Mouse (Mus musculus) midbrain, embryonic 15.5 days (tissue): ENCODE results near the gene Mlxipl. TPM values are rescaled to one million over a fixed set of nuclear protein-coding genes. Genes with fewer than 3 reads are reported as not detected.

Experiments used
- ATAC-seq: fragments of 200-750 bp; cut with Nextera tagmentation; replicated peaks from 2 replicates; pipeline ENCODE4 v1.8.0; 2017; ENCODE audit warnings: moderate TSS enrichment
- H3K27ac ChIP-seq: fragments of 300-500 bp; sonication (generic); 2 replicates; pipeline ENCODE4 v1.5.1; 2015; ENCODE audit warnings: mild to moderate bottlenecking, inconsistent platforms
- H3K27me3 ChIP-seq: fragments of 300-500 bp; sonication (generic); replicated peaks from 2 replicates; pipeline ENCODE4 v1.6.1; 2015; ENCODE audit warnings: inconsistent platforms
- H3K36me3 ChIP-seq: fragments of 300-500 bp; sonication (generic); replicated peaks from 2 replicates; pipeline ENCODE4 v1.6.1; 2015; ENCODE audit warnings: inconsistent platforms
- H3K4me1 ChIP-seq: fragments of 300-500 bp; sonication (generic); 2 replicates; pipeline ENCODE4 v1.6.1; 2015; ENCODE audit warnings: inconsistent platforms
- H3K4me2 ChIP-seq: fragments of 300-500 bp; sonication (generic); 2 replicates; pipeline ENCODE4 v1.6.1; 2015; ENCODE audit warnings: inconsistent platforms, mild to moderate bottlenecking, moderate library complexity
- H3K4me3 ChIP-seq: fragments of 300-500 bp; sonication (generic); 2 replicates; pipeline ENCODE4 v1.5.1; 2015; ENCODE audit warnings: mild to moderate bottlenecking, inconsistent platforms
- H3K9ac ChIP-seq: fragments of 300-500 bp; sonication (generic); 2 replicates; pipeline ENCODE4 v1.6.1; 2015; ENCODE audit warnings: mild to moderate bottlenecking, inconsistent platforms
- H3K9me3 ChIP-seq: fragments of 300-500 bp; sonication (generic); 2 replicates; pipeline ENCODE4 v1.6.1; 2016; ENCODE audit warnings: inconsistent platforms
- WGBS: fragments of 180-500 bp; shearing (Covaris S2); methylation state at CpG from one replicate; pipeline ENCODE4 v1.1.7; 2015; ENCODE audit warnings: mixed read lengths; 5-methylcytosine and 5-hydroxymethylcytosine counted together
- polyA plus RNA-seq: library from polyadenylated mRNA; unstranded; fragments of >200 nt; fragmentation: Nextera tagmentation; extraction: Ambion mirVana; gene quantifications from 2 replicates; pipeline ENCODE4 v1.2.1, GENCODE M21; 2015

Gene Mlxipl
- polyA plus RNA-seq, 1 experiment from 2014 or later: 0.81 TPM

DNA sequence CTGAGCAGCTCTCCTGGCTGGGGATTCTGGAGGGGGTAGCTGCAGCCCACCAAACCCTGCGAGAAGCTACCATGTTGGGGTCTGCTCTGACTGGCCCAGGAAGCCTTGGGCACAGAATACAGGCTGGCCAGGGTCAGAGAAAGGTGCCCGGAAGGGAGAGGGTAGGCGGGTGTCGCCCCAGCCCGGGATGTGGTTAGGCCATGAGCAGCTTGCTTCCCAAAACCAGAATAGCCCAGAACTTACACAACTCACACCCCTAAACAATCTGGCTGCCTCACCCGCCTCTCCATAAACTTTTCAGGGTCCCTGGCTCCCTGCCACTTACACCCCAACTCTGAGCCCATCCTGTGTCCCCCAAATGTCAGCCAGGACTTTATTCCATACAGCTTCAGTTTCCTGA, 38.0 kb downstream of the Mlxipl start:
- peaks cover 6% of the 10 kb centered on the region; the same call in 1 of the 2 replicates for H3K27me3 ChIP-seq
- no peak overlapping the region for H3K4me2 ChIP-seq
- H3K4me3 ChIP-seq: no peak overlapping the region
- no peak overlapping the region for H3K9ac ChIP-seq
- no peaks in the 10 kb centered on the region for H3K36me3 ChIP-seq
- H3K27ac ChIP-seq: no peak overlapping the region
- WGBS: 84% methylated on average over 6 of the region's 6 CpGs
- no peaks in the 10 kb centered on the region for H3K9me3 ChIP-seq
- ATAC-seq: no peak
- no peaks in the 10 kb centered on the region for H3K4me1 ChIP-seq

DNA sequence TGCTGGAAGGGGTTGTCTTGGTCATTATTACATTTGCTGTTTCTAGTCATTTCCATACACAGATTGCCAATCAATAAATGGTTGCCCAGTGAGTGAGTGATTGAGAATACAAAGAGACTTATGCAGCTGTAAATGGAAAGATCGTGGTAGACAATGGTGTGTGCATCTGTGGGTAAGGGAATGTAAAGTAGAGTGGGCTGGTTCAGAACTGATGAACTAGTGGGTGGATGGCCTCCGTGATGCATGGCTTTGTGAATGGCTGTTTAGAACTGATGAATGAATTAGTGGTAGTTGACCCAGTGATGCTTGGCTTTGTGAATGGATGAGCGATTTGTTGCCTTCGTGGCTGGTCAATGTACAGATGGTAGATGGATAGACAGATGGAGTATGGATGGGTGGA, 40.1 kb downstream of the Mlxipl start:
- ATAC-seq: no peak
- Histone ChIP-seq H3K9ac (no peak overlapping the region), H3K36me3 (no peaks in the 10 kb centered on the region), H3K9me3 (no peaks in the 10 kb centered on the region), H3K4me3 (no peak overlapping the region), H3K4me1 (peaks cover 10% of the 10 kb centered on the region; the same call in 1 of the 2 replicates), H3K4me2 (no peak overlapping the region), H3K27ac (no peak overlapping the region), H3K27me3 (peaks cover 27% of the 10 kb centered on the region)
- WGBS: 87% methylated on average over 4 of the region's 4 CpGs

DNA sequence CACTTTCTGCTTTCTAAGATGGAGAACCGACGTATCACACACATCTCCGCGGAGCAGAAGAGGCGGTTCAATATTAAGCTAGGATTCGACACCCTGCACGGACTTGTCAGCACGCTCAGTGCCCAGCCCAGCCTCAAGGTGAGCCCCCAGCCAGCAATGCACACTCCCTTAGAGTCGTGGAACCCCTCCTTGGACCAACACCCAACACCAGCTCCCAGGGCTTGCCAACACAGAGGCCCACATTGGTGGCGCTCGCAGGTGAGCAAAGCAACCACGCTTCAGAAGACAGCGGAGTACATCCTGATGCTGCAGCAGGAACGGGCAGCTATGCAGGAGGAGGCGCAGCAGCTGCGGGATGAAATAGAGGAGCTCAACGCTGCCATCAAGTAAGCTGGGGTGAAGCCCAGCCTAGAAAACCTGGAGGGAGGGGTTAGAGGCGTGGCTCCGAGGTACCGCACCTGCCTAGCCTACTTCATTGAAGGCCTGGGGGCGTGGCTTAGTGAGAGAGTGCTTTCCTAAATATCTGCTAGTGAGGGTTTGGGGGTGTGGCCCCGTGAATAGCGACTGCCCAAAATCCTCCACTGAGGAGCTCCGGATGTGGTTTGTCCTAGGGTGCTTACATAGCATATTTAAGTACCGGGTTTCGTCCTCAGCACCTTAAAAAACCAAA, 44.2 kb downstream of the Mlxipl start:
- peaks cover 10% of the 10 kb centered on the region; the same call in 1 of the 2 replicates for H3K4me1 ChIP-seq
- peak overlapping the region; percentile 52 for H3K4me2 ChIP-seq
- 6% methylated on average over 26 of the region's 26 CpGs for WGBS
- ATAC-seq: no peak
- H3K36me3 ChIP-seq: no peaks in the 10 kb centered on the region
- H3K4me3 ChIP-seq: peak overlapping the region; percentile 32
- no peaks in the 10 kb centered on the region for H3K9me3 ChIP-seq
- no peak overlapping the region for H3K27ac ChIP-seq
- H3K9ac ChIP-seq: peak overlapping the region; percentile 22; the same call in 1 of the 2 replicates
- H3K27me3 ChIP-seq: peaks cover 34% of the 10 kb centered on the region

DNA sequence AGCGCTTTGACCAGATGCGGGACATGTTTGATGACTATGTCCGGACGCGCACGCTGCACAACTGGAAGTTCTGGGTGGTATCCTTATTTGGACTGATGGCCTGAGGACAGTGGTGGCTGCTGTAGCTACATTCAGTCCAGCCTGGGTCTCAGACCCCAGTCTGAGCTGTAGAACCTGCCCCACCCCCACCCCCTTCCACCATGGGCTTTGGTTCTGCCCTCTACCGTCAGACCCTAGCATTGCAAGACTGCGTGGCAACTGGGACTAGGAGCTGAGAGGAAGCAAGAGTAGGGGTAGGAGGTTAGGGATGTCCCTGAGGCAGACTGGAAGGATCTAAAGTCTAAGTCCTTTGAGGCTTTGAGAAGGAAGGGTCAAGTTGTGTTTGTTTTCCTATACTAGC, 44.8 kb downstream of the Mlxipl start:
- 4% methylated on average over 8 of the region's 8 CpGs for WGBS

DNA sequence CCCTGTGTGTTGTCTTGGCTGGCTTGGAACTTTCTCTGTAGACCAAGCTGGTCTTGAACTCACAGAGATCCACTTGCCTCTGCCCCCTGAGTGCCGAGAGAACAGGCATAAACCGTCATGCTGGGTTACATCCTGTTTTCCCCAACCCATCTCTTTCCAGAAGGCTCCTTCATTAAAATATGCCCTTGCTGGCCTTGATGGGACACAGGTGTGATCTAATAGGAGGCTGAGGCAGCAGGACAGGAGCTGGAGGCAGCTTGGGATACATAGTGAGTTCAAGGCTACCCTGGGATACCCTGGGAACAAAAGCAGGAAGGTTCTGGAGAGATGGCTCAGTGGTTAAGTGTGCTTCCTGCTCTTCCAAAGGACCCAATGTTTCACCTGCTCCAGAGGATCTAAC, 50.2 kb downstream of the Mlxipl start:
- Histone ChIP-seq H3K4me3 (no peak overlapping the region), H3K4me1 (no peaks in the 10 kb centered on the region), H3K9me3 (no peaks in the 10 kb centered on the region), H3K4me2 (no peak overlapping the region), H3K36me3 (no peaks in the 10 kb centered on the region), H3K27me3 (peaks cover 8% of the 10 kb centered on the region), H3K27ac (no peak overlapping the region), H3K9ac (no peak overlapping the region)
- no peak for ATAC-seq
- 74% methylated on average over 2 of the region's 2 CpGs for WGBS

More for the DNA sequence above, 44.8 kb downstream of the Mlxipl start:
- peaks cover 10% of the 10 kb centered on the region; the same call in 1 of the 2 replicates for H3K4me1 ChIP-seq
- H3K27me3 ChIP-seq: peaks cover 34% of the 10 kb centered on the region
- H3K27ac ChIP-seq: no peak overlapping the region
- ATAC-seq: no peak
- peak overlapping the region; percentile 32 for H3K4me3 ChIP-seq
- no peak overlapping the region for H3K9ac ChIP-seq
- peak overlapping the region; percentile 52 for H3K4me2 ChIP-seq
- H3K9me3 ChIP-seq: no peaks in the 10 kb centered on the region
- no peaks in the 10 kb centered on the region for H3K36me3 ChIP-seq

DNA sequence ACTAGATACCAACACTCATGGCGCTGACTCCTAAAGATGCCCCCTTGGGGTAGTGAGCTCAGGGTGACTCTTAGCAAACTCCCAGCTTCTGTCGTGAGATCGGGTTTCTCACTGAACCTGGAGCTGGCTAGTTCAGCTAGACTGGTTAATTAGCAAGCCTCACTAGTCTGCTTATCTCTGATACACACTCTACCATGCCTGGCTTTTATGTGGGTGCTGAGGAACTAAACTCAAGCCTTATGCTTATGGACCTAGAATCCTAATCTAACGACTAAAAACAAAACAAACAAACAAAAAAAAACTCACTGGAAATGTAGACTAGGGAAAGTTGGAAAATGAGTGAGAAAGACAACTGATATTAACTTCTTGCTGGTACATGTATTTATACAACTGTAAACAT, 54.8 kb downstream of the Mlxipl start:
- no peak overlapping the region for H3K9ac ChIP-seq
- 0 out of 2 replicates have a peak, but pooled peaks cover 3% of the 10 kb centered on the region for H3K27me3 ChIP-seq
- no peak overlapping the region for H3K4me2 ChIP-seq
- H3K27ac ChIP-seq: no peak overlapping the region
- no peaks in the 10 kb centered on the region for H3K36me3 ChIP-seq
- no peak for ATAC-seq
- no peak overlapping the region for H3K4me3 ChIP-seq
- no peaks in the 10 kb centered on the region for H3K9me3 ChIP-seq
- 60% methylated on average over 4 of the region's 4 CpGs for WGBS
- peaks cover 8% of the 10 kb centered on the region for H3K4me1 ChIP-seq

DNA sequence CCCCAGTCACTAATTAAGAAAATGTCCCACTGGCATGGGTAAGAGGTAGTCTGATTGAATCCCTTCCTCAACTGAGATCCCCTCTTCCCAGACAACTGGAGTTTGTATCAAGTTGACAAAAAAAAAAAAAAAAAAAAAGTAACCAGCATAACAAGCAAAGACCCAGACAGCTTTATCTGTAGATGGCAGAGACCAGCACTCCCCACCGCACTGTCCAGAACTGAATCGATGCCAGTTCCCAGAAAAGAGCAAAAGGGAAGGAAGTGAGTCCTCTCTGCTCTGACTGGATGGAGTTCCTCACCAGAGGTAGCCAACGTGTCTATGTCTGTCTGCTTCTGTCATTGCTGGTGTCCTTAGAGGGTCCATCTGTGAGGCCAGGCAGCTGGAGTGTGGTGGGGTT, 55.8 kb downstream of the Mlxipl start:
- peaks cover 16% of the 10 kb centered on the region for H3K4me1 ChIP-seq
- H3K9ac ChIP-seq: no peak overlapping the region
- no peak overlapping the region for H3K27ac ChIP-seq
- no peaks in the 10 kb centered on the region for H3K36me3 ChIP-seq
- no peak overlapping the region for H3K4me2 ChIP-seq
- 84% methylated on average over 3 of the region's 3 CpGs for WGBS
- H3K27me3 ChIP-seq: no peaks in the 10 kb centered on the region
- no peak for ATAC-seq
- no peaks in the 10 kb centered on the region for H3K9me3 ChIP-seq
- no peak overlapping the region for H3K4me3 ChIP-seq

DNA sequence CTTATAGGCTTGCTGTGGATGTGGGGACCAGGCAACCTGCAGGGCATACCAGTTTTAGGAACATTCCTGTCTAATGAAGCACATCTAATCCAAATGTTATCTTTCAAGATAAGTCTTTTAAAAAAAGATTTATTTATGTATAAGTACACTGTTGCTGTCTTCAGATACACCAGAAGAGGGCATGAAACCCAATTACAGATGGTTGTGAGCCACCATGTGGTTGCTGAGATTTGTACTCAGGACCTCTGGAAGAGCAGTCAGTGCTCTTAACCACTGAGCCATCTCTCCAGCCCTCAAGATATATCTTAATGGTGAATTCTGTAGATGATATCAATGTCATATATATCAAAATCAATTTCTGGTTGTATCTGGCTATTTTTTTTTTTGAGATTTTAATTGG, 56.3 kb downstream of the Mlxipl start:
- ATAC-seq: no peak
- H3K4me3 ChIP-seq: no peak overlapping the region

DNA sequence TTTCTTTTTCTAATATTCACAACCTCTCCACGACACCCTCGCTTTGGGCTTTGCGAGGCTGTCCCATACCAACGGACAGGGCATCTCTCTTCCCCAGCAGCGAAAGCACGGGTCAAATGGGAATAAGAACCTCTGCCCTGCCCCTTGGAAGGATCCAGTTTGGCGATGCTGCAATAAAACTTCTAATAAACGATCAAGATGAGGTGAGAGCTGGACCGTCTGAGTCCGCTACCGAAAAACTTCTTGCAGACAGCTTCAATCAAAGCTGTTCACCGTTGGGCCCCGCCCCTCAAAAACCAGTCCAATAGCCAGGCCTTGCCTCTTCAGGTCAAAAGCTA, 59.0 kb downstream of the Mlxipl start:
- 0 out of 2 replicates have a peak, but pooled peaks have one; percentile 0 for ATAC-seq
- Histone ChIP-seq H3K4me2 (peak overlapping the region; percentile 71), H3K4me1 (peaks cover 16% of the 10 kb centered on the region), H3K9me3 (no peaks in the 10 kb centered on the region), H3K27me3 (no peaks in the 10 kb centered on the region), H3K4me3 (peak overlapping the region; percentile 67), H3K36me3 (no peaks in the 10 kb centered on the region), H3K27ac (peak overlapping the region; percentile 83; the same call in 1 of the 2 replicates), H3K9ac (peak overlapping the region; percentile 61; the same call in 1 of the 2 replicates)
- under 1% methylated on average over 13 of the region's 13 CpGs for WGBS

More for the DNA sequence above, 56.3 kb downstream of the Mlxipl start:
- Histone ChIP-seq H3K27ac (no peak overlapping the region), H3K4me1 (peaks cover 16% of the 10 kb centered on the region), H3K27me3 (no peaks in the 10 kb centered on the region), H3K9ac (no peak overlapping the region), H3K4me2 (no peak overlapping the region), H3K36me3 (no peaks in the 10 kb centered on the region), H3K9me3 (no peaks in the 10 kb centered on the region)

DNA sequence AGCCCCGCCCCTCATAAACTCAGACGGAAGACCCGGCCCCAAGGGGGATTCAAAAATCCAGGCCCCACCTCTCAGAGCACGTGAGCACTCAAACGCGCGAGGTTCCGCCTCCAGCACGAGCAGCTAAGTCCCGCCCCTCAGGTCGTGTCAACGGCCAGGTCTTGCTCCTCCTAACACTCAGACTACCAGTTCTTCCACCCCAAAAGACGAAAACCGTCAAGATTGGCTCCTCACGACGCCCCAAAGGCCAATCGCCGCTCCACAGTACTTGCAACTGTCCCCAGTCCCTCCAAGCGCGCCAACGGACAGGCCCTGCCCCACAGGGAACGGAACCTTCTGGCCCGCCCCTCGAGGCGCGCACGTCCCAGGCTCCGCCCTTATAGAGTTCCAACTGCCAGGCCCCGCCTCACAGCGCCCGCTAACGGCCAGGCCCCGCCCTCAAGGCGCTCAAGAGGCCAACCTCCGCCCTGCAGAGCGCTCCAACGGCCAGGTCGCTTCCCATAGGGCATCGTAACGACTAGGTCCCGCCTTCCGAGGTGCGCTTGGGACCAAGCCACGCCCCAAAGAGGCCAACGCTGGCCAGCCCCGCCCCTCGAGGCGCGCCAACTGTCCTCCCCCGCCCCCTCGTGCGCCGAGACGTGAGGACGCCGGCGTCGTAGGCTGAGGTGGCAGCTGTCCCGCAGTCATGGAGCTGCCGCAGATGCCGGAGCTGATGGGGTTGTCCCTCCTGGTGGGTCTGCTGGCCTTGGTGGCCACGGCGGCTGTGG, 59.5 kb downstream of the Mlxipl start, which contains the start of gene Tbl2:
Gene Tbl2, plus strand, starts transcription at position 605 of the 767 bp plus-strand sequence.
- peak; percentile 97 for ATAC-seq
- under 1% methylated on average over 62 of the region's 63 CpGs for whole genome bisulfite sequencing

DNA sequence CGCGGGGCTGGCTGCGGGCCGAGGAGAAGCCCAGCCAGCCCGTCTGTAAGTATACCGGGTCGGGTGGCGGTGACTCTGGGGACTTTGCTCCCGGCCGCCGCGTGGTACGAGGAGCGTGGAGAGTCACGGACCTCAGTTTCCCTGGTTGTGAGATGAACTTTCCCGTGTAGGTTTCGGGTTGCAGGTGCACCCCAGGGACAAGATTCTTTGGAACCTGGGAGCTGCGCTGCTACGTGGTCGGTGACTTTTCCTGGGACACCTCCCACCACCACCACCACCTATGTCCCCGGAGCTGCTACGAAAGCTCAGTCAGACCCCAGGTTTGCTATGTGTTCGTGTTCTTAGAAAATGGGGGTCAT, 60.1 kb downstream of the Mlxipl start:
- Histone ChIP-seq H3K9me3 (no peaks in the 10 kb centered on the region), H3K36me3 (no peaks in the 10 kb centered on the region), H3K9ac (peak overlapping the region; percentile 61), H3K4me1 (peaks cover 16% of the 10 kb centered on the region), H3K4me2 (peak overlapping the region; percentile 71), H3K4me3 (peak overlapping the region; percentile 67), H3K27me3 (no peaks in the 10 kb centered on the region), H3K27ac (peak overlapping the region; percentile 83)
- WGBS: under 1% methylated on average over 23 of the region's 23 CpGs
- ATAC-seq: no peak

More for the DNA sequence above, 59.5 kb downstream of the Mlxipl start, which contains the start of gene Tbl2:
- Histone ChIP-seq H3K9ac (peak within 1 kb of the TSS; percentile 61), H3K27ac (peak within 1 kb of the TSS; percentile 83), H3K36me3 (no peaks in the 10 kb centered on the region), H3K9me3 (no peaks in the 10 kb centered on the region), H3K4me3 (peak within 1 kb of the TSS; percentile 67), H3K4me1 (peaks cover 16% of the 10 kb centered on the region), H3K4me2 (peak within 1 kb of the TSS; percentile 71), H3K27me3 (no peaks in the 10 kb centered on the region)

DNA sequence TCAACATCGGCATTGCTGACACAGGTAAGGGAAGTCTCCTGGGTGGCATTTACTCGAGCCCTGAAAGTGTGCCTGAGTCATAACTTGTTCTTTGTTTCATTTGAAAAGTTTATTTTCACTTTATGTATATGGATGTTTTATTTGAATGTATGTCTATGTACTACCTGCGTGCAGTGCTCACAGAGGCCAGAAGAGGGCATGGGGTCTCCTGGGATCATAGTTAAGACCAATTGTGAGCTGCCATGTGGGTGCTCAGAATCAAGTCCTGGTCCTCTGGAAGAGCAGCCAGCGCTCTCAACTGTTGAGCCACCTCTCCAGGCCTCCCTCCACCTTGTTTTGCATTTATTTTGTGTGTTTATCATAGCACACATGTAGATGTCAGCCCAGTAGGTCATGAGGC, 66.8 kb downstream of the Mlxipl start:
- Histone ChIP-seq H3K4me1 (no peaks in the 10 kb centered on the region), H3K9me3 (no peaks in the 10 kb centered on the region), H3K36me3 (peaks cover 13% of the 10 kb centered on the region; the same call in 1 of the 2 replicates), H3K4me2 (no peak overlapping the region), H3K27ac (no peak overlapping the region), H3K9ac (no peak overlapping the region), H3K4me3 (no peak overlapping the region), H3K27me3 (no peaks in the 10 kb centered on the region)
- WGBS: 97% methylated on average over 4 of the region's 4 CpGs
- no peak for ATAC-seq
